Mouse (Mus musculus) heart, postnatal 25 days (tissue): ENCODE measurements around the gene Inca1. TPM values are rescaled to one million over a fixed set of nuclear protein-coding genes. Genes with fewer than 3 reads are reported as not detected.

ENCODE experiments used
- DNase-seq: peaks from one replicate; pipeline ENCODE4 v3.0.0; 2022; ENCODE audit warnings: low spot score
- intact Hi-C: fragments of 180-260 bp; cut with DNase I; formaldehyde crosslinking; loops from one replicate; pipeline ENCODE4 v1.15.1; 2025
- microRNA-seq: library from miRNA; unstranded; fragments of <30 nt; microRNA quantifications from one replicate; pipeline ENCODE4 v1.2.0, GENCODE M21; 2022
- total RNA-seq, 2 experiments: library from RNA; stranded (reverse); gene quantifications; 2 replicates each; pipeline ENCODE4 v1.2.3; 2021

The Inca1 gene
- total RNA-seq, 2 experiments from 2014 or later, result 6.4 to 8.1 TPM

DNA sequence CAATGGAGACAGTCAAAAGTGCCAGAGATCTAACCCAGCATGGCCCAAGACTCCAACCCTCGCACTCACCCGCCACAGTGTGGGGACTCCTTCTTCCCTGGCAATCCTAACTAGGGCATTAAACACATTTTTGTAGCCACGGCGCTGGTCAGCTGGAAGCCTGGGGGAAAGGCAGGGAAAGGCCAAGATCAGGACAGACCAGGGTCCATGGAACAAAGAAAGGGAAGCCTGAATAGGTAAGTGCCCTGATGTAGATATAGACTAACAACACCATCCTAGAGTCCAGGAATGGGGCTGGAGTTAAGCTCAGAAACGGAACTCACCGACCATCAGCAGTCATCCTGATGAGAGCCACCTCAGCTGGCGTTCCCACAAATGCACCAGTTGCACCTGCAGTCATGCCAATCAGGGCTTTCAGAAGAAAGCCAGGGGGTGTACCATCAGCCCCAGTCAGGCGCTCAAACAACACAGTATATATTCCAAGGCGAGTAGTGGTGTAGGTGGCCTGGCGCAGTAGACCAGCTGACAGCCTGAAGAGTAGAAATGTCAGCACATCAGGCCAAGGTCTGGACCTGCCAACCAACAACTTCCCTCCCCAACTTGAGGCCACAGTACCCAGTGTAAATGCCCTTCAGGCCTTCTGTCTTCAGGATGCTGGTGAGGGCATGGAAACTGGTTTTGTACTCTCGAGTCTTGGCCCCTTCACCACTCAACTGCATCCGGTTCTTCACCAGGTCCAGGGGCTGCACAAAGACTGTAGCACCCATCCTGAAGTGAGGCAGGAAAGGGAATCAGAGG is 54.3 kb downstream of the Inca1 start:
- DNase-seq, result no peak
- intact Hi-C loops, result loop anchor here (2.0 kb wide), 1 partner anchor 57 kb away; no protein-coding TSS in a partner anchor

GRCm38 (mm10) chr11:70644564-70645103 is 55.3 kb downstream of the Inca1 start:
- DNase-seq, result no peak
- intact Hi-C loops, result no loop called here

GRCm38 (mm10) chr11:70643051-70643450 is 56.9 kb downstream of the Inca1 start:
- DNase-seq, result no peak
- intact Hi-C loops, result no loop called here

DNA sequence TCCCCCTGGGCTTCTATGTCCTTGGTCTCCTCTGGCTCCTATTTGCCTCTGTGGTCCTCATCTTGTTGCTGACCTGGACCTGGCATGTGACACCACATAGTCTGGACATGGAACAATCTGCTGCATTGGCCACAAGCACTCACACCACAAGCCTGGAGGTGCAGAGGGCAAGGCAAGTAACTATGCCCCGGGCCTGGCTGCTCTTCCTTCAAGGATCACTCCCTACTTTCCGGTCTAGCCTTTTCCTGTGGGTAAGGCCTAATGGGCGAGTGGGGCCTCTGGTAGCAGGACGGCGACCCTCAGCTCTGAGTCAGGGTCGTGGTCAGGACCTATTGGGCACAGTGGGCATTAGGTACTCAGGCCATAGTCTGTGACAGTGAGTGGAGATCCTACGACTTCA is 58.7 kb downstream of the Inca1 start:
- DNase-seq, result no peak
- intact Hi-C loops, result no loop called here

DNA sequence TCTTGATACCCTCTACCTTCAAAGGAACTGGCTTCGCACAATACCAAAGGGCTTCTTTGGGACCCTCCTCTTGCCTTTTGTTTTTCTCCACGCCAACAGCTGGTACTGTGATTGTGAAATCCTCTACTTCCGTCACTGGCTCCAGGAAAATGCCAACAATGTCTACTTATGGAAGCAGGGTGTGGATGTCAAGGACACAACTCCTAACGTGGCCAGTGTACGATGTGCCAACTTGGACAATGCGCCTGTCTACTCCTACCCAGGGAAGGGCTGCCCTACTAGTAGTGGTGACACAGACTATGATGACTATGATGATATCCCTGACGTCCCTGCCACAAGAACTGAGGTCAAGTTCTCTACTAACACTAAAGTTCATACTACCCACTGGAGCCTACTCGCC is 60.0 kb downstream of the Inca1 start:
- intact Hi-C loops, result no loop called here
- DNase-seq, result no peak

DNA sequence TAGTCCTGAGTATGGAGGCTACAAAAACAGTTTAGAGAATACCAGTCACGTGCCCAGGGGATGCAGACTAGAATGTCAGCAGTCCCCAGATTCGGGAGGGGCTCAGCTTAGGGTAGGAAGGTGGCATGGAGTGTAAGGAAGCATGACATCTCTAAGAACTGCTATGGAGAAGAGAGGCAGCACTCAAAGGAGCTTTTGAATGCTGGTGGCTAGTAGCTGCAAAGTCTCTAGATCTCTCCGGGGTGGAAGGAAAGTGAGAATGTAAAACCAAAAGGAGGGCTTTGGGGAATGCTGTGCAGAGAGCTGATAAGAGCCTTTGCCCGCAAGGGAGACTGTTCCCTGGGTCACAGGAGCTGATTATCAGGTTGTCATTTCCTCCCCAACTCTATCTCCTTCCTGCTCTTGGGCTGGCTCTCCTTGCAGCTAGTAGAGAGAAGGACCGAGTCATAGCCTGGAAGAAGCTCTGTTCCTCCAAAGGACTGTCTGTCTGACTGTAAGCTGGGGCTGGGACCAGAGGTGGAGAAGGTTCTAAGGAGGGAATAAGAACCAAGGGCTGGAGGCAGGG is 61.2 kb downstream of the Inca1 start, which contains the start of gene Gp1ba:
Gp1ba (plus strand) TSS at position 409 of the 565 bp plus-strand sequence.
- DNase-seq, result no peak
- intact Hi-C loops, result no loop called here

Small RNA genes lying within 50 kb of the gene (microRNA-seq; reads per million reads assigned to microRNA genes)
- gene Mir6925, result 0.83 reads per million

Other genes with a start within 250 kb of the Inca1 start
- 1 to 10 TPM; 7.5 to 8.2 TPM for gene Med11, start 248.2 kb downstream of the Inca1 start, total RNA-seq
- gene Zmynd15, start 240.7 kb downstream of the Inca1 start, total RNA-seq, result 1 to 10 TPM; 2.3 to 2.7 TPM
- 1 to 10 TPM; 8.4 to 9.4 TPM for gene Cxcl16, start 240.2 kb downstream of the Inca1 start, total RNA-seq
- 1 to 10 TPM in 1 of 2 experiments, under 1 TPM in 1; 0.78 to 1.7 TPM for gene Tm4sf5, start 194.9 kb downstream of the Inca1 start, total RNA-seq
- not detected for gene Vmo1, start 185.5 kb downstream of the Inca1 start, total RNA-seq
- not detected for gene Gltpd2, start 181.0 kb downstream of the Inca1 start, total RNA-seq
- 100 to 1,000 TPM; 227 to 230 TPM for gene Psmb6, start 174.8 kb downstream of the Inca1 start, total RNA-seq
- not detected for gene Gm40193, start 167.2 kb downstream of the Inca1 start, total RNA-seq
- gene Pld2, start 160.1 kb downstream of the Inca1 start, total RNA-seq, result 1 to 10 TPM; 6.5 to 7.4 TPM
- 10 to 100 TPM; 43.6 to 46.3 TPM for gene Mink1, start 137.3 kb downstream of the Inca1 start, total RNA-seq
- not detected for gene 4930544D05Rik, start 84.3 kb downstream of the Inca1 start, total RNA-seq
- not detected for gene Chrne, start 80.9 kb downstream of the Inca1 start, total RNA-seq
- gene Gp1ba, start 61.0 kb downstream of the Inca1 start, total RNA-seq, result under 1 TPM; 0.36 to 0.42 TPM
- 10 to 100 TPM; 48.0 to 54.0 TPM for gene Rnf167, start 52.9 kb downstream of the Inca1 start, total RNA-seq
- 100 to 1,000 TPM; 550 to 562 TPM for gene Slc25a11, start 52.7 kb downstream of the Inca1 start, total RNA-seq
- gene Pfn1, start 45.5 kb downstream of the Inca1 start, total RNA-seq, result 100 to 1,000 TPM; 290 to 310 TPM
- gene Eno3, start 43.0 kb downstream of the Inca1 start, total RNA-seq, result 1,000 to 10,000 TPM; 2,028 to 2,111 TPM
- gene Spag7, start 30.7 kb downstream of the Inca1 start, total RNA-seq, result 10 to 100 TPM; 89.8 to 99.5 TPM
- 10 to 100 TPM; 36.3 to 42.1 TPM for gene Camta2, start 12.1 kb downstream of the Inca1 start, total RNA-seq
- 100 to 1,000 TPM; 451 to 452 TPM for gene Kif1c, start 393 bp upstream of the Inca1 start, total RNA-seq
- gene Zfp3, start 64.1 kb upstream of the Inca1 start, total RNA-seq, result 1 to 10 TPM; 7.7 to 7.8 TPM
- under 1 TPM; 0.55 to 0.64 TPM for gene Scimp, start 112.4 kb upstream of the Inca1 start, total RNA-seq
- gene Rabep1, start 144.6 kb upstream of the Inca1 start, total RNA-seq, result 10 to 100 TPM; 35.8 to 36.8 TPM